Mouse (Mus musculus): ENCODE results near the gene Ndufv1. TPM values are rescaled to one million over a fixed set of nuclear protein-coding genes. Genes with fewer than 3 reads are reported as not detected.

Ndufv1 gene
- total RNA-seq, 2 experiments from 2014 or later, result 365 to 434 TPM

Other genes starting within 250 kb of the Ndufv1 start
- 10 to 100 TPM; 20.1 to 20.2 TPM for gene Kmt5b, start 245.4 kb downstream of the Ndufv1 start, total RNA-seq (2021)
- gene Chka, start 161.0 kb downstream of the Ndufv1 start, total RNA-seq (2021), result 1 to 10 TPM; 3.5 to 4.5 TPM
- gene Tcirg1, start 105.7 kb downstream of the Ndufv1 start, total RNA-seq (2021), result 1 to 10 TPM; 7.3 to 8.5 TPM
- gene Ndufs8, start 100.0 kb downstream of the Ndufv1 start, total RNA-seq (2021), result 100 to 1,000 TPM; 206 to 256 TPM
- 1 to 10 TPM; 2.1 to 2.5 TPM for gene Aldh3b1, start 83.0 kb downstream of the Ndufv1 start, total RNA-seq (2021)
- 10 to 100 TPM; 13.7 to 13.8 TPM for gene Unc93b1, start 77.6 kb downstream of the Ndufv1 start, total RNA-seq (2021)
- not detected for gene Aldh3b3, start 54.2 kb downstream of the Ndufv1 start, total RNA-seq (2021)
- under 1 TPM; 0.38 to 0.80 TPM for gene Aldh3b2, start 40.5 kb downstream of the Ndufv1 start, total RNA-seq (2021)
- gene Acy3, start 26.2 kb downstream of the Ndufv1 start, total RNA-seq (2021), result 1 to 10 TPM; 3.6 to 4.2 TPM
- gene Tbx10, start 20.1 kb downstream of the Ndufv1 start, total RNA-seq (2021), result not detected
- 10 to 100 TPM; 19.2 to 19.6 TPM for gene Nudt8, start 12.2 kb downstream of the Ndufv1 start, total RNA-seq (2021)
- under 1 TPM; 0.18 to 0.31 TPM for gene Gm49405, start 12.2 kb downstream of the Ndufv1 start, total RNA-seq (2021)
- gene Doc2g, start 9.5 kb downstream of the Ndufv1 start, total RNA-seq (2021), result under 1 TPM; 0.57 to 0.84 TPM
- gene Gstp1, start 25.2 kb upstream of the Ndufv1 start, total RNA-seq (2021), result 100 to 1,000 TPM; 228 to 235 TPM
- gene Gstp2, start 33.2 kb upstream of the Ndufv1 start, total RNA-seq (2021), result 10 to 100 TPM; 72.8 to 85.9 TPM
- not detected for gene Gstp3, start 46.8 kb upstream of the Ndufv1 start, total RNA-seq (2021)
- gene Cabp2, start 68.8 kb upstream of the Ndufv1 start, total RNA-seq (2021), result not detected
- 10 to 100 TPM; 17.3 to 17.5 TPM for gene Cdk2ap2, start 84.4 kb upstream of the Ndufv1 start, total RNA-seq (2021)
- gene Pitpnm1, start 87.2 kb upstream of the Ndufv1 start, total RNA-seq (2021), result 1 to 10 TPM; 3.7 to 4.2 TPM
- gene Aip, start 113.1 kb upstream of the Ndufv1 start, total RNA-seq (2021), result 10 to 100 TPM; 51.4 to 57.9 TPM
- not detected for gene Gpr152, start 127.0 kb upstream of the Ndufv1 start, total RNA-seq (2021)
- gene Cabp4, start 131.2 kb upstream of the Ndufv1 start, total RNA-seq (2021), result under 1 TPM in 1 of 2 experiments, not detected in 1; 0.14 TPM
- 10 to 100 TPM; 31.7 to 31.8 TPM for gene Coro1b, start 135.8 kb upstream of the Ndufv1 start, total RNA-seq (2021)
- under 1 TPM; 0.29 to 0.78 TPM for gene Ptprcap, start 140.8 kb upstream of the Ndufv1 start, total RNA-seq (2021)
- 10 to 100 TPM; 28.5 to 31.3 TPM for gene Rps6kb2, start 150.5 kb upstream of the Ndufv1 start, total RNA-seq (2021)
- 10 to 100 TPM; 23.4 to 27.5 TPM for gene Carns1, start 162.7 kb upstream of the Ndufv1 start, total RNA-seq (2021)
- gene Tbc1d10c, start 178.5 kb upstream of the Ndufv1 start, total RNA-seq (2021), result 1 to 10 TPM; 2.7 TPM
- 100 to 1,000 TPM; 266 to 269 TPM for gene Ppp1ca, start 179.3 kb upstream of the Ndufv1 start, total RNA-seq (2021)
- gene Rad9a, start 188.9 kb upstream of the Ndufv1 start, total RNA-seq (2021), result 1 to 10 TPM; 3.1 to 3.4 TPM
- 1 to 10 TPM in 1 of 2 experiments, under 1 TPM in 1; 0.58 to 1.2 TPM for gene Clcf1, start 201.4 kb upstream of the Ndufv1 start, total RNA-seq (2021)
- gene AC109138.7, start 201.6 kb upstream of the Ndufv1 start, total RNA-seq (2021), result not detected
- 10 to 100 TPM; 21.4 to 22.7 TPM for gene Pold4, start 219.1 kb upstream of the Ndufv1 start, total RNA-seq (2021)

Measured in gastrocnemius, postnatal 14 days (tissue).